Mouse (Mus musculus): ENCODE measurements around the gene Cdk18.

DNA sequence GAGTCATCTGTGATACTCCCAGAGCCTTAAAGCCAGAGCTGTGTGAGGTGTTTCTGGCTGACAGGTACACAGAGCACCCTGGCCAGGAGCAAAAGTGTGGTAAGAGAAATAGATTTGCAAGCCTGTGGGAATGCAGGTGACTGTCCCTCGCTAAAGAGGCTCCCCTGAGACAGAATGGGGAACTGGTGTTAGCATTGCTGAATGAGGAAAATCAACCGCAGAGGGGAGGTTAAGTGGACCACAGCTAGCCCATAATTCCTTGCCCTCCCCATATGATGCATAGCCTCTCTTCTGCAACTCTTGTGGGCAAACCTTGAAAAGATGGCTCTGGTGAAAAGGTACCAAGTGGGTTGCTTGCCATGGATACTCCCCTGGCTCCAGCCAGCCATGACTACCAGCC is 9.9 kb upstream of the Cdk18 start:
- TF ChIP-seq CTCF (IDR thresholded peaks at IDR 0.05; ENCODE audit: low read depth) (no peak), EP300 (IDR thresholded peaks at IDR 0.05; ENCODE audit: low read depth) (no peak)

All from heart, postnatal 0 days (tissue).